Mouse (Mus musculus) right cerebral cortex, adult 2 months (tissue): ENCODE measurements around the gene Arhgef11.

ENCODE experiments used
- DNase-seq, 2 experiments: peaks; one replicate each; pipeline ENCODE4 v3.0.0; 2021 to 2022; ENCODE audit warnings: low spot score in 2 of 2

Arhgef11 gene

DNA sequence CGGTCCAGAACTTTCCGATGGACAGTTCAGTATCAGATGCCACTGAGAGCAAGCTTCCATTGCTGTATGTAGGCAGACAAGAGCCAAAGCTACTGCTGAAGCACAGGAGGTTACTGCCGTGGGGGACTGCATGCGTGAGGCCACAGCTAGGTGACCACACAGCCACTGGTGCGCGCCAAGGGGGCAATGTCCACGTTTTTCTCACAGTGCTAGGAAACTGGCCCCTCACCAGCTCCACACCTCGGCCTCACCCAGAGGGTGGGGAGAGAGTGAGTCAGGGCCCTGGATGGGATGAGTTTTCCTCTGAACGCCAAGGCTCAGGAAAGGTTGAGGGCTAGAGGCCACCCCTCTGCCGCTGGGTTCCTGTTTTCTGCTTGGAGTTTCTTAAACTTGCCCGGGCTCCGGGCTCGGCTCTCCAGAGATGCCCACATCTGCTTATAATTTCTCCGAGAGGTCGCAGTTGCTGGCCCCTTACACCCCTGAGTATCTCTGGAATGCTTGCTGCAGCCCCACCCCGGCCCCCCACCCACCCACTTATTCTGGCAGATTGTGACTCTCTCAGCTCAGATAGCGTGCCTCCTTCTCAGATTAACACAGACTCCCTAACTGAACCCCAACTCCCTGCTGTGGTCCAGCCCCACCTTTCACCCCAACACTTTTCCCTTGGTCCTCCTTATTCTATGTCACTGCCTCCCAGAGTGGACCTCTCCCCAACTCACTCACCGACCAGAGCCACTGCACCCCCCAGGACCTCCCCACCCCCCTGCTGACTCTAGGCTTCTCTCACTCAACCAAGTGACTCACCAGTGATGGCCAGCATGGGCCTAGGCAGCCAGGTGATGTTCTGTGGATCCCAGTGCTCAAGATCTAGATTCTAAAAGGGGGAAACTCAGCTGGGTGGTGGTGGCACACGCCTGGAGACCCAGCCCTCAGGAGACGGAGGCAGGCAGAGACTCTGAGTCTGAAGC, 144.3 kb downstream of the Arhgef11 start:
- DNase-seq = no peak

- no peak for DNase-seq
These were observed 145.8 kb downstream of the Arhgef11 start for GRCm38 (mm10) chr3:87763202-87763601.

DNA sequence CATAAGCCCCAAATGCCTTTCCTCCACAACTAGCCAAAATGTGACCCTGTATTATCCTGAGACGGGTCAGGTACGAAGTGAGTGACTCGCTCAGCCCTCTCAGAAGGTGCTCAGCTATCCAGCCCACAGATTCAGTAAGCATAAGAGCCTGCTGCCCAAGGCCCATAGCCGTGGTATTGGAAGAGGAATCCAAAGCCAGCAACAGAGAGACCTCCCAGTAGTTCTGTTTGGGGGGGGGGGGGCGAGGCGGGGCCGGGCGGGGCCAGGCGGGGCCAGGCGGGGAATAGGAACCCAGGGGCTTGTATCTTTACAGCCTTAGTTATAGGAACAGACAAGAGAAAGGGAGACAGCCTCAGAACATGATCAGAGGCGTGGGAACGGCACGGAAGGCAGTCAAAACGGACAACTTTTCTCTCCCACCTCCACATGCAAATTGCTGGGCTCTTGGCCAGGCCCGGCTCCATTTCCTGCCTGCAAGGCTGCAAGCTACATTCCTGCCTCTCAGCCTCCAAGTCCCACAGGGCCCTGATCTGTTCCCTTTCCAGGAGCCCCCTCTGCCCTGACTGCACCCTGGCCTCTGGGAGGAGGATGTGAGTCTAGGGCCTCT, 146.4 kb downstream of the Arhgef11 start:
- peak; percentile 84 to 86 for DNase-seq

- peak in 1 of 2 experiments; percentile 25 for DNase-seq
These were observed 147.1 kb downstream of the Arhgef11 start for GRCm38 (mm10) chr3:87764506-87764905.

GRCm38 (mm10) chr3:87765091-87765490, 147.7 kb downstream of the Arhgef11 start:
- no peak for DNase-seq

DNA sequence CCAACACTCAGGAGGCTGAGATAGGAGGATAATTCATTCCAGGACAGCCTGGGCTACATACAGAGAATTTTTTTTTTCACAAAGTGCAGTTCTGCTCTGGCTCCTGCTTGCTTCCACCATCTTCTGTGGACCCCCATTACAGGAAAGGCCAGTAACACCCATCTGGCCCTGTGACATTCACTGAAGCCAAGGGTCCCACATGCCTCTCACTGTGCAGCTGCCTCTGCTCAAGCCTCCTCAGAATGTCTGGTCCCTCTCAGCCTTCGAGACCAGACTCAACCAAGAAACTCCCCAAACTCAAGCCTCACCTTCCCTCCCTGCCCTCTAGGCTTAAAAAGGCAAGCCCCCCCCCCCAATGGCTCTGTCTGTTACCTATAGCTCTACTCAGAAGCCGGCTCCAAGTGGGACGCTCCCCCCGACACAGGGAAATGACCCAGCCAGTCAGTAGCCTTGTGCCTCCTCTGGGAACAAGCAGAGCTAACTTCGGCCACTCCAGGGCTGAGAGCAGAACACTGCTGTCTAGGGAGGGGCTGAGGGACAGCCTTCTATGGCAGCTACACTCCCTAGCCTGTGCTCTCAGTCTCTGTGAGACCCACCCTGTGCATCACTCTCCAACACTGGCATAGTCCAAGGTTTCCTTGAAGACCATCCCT, 148.4 kb downstream of the Arhgef11 start:
- no peak for DNase-seq

- DNase-seq = no peak
These were observed 148.9 kb downstream of the Arhgef11 start for GRCm38 (mm10) chr3:87766284-87766667.

DNA sequence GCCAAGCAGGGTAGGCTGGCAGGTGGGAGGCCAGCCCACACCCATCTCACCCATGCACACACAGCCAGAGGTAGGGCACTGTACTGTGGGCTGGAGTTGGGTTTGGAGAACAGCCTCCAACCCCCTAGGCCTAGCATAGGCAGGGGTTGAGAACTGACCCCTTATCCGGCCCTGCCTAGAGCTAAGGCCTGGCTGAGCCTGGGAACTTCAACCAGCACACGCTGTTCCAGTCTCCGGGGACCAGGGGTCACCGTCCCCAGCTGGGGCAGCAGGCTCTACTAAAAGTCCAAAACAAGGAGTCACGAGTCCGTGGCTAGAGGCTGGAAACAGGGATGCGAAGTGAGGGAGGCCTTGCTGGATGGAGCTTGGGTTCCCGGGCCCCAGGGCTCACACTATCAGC, 150.4 kb downstream of the Arhgef11 start:
- DNase-seq = no peak

DNA sequence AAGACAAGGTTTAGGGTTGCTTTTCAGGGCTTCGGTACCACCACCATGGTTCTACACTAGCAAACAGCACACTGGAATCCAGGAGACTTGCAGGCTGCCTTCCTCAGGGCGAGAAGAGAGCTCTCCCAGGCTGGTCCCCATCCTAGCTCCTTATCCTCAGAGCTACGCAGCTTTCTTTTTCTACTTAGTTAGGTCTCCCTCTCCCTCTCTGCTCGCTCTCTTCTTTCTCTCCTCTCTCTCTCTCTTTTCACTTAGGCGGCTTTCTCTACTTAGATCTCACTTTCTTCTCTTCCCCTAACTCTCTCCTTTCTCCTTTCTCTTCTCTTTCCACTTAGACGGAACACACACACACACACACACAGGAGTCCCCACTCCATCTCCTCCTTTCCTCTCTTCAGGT, 151.1 kb downstream of the Arhgef11 start:
- DNase-seq = no peak

DNA sequence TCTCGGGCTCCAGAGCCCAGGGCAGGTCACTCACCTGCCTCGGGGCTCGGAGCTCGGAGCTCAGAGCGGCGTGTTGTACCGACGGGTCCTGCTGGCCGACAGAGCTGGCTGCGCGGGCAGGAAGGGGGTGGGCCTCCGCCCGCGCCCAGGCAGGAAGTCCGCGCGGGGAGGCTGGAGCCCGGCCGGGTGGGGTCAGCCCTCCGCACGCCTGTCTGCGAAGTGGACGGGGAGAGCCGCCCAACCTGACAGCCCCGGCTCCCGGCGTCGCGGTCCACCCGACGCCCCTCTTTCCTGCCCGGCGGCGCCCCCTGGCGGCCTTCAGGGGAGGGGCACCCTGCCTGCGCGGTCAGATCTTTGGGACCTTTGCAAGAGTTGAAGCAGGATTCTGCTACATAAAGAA, 151.5 kb downstream of the Arhgef11 start:
- DNase-seq = peak in 1 of 2 experiments; percentile 25

- no peak for DNase-seq
These were observed 152.1 kb downstream of the Arhgef11 start for GRCm38 (mm10) chr3:87769506-87769905.

GRCm38 (mm10) chr3:87770280-87770679, 152.9 kb downstream of the Arhgef11 start:
- peak; percentile 42 to 57 for DNase-seq

GRCm38 (mm10) chr3:87771088-87771487, 153.7 kb downstream of the Arhgef11 start:
- DNase-seq = no peak

DNA sequence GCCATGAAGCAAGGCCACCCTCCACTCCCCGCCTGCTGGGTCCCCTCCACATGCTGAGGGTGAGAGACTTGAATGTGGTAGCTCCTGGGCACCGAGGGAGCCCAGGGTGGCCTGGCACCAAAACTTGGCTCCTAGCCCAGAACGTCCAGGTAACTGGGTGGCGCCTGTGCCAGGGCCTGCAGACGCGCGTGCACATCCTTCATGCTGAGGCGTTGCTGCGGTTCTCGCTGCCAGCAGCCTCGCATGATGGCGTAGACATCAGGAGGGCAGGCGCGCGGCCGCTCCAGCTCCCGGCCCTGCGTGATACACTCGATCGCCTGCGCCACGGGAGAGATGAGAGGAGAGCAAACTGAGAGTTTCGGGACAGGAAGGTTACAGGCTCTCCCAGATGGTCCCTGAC, 160.9 kb downstream of the Arhgef11 start:
- DNase-seq = no peak

- DNase-seq = no peak
These were observed 161.7 kb downstream of the Arhgef11 start for GRCm38 (mm10) chr3:87779086-87779485.

DNA sequence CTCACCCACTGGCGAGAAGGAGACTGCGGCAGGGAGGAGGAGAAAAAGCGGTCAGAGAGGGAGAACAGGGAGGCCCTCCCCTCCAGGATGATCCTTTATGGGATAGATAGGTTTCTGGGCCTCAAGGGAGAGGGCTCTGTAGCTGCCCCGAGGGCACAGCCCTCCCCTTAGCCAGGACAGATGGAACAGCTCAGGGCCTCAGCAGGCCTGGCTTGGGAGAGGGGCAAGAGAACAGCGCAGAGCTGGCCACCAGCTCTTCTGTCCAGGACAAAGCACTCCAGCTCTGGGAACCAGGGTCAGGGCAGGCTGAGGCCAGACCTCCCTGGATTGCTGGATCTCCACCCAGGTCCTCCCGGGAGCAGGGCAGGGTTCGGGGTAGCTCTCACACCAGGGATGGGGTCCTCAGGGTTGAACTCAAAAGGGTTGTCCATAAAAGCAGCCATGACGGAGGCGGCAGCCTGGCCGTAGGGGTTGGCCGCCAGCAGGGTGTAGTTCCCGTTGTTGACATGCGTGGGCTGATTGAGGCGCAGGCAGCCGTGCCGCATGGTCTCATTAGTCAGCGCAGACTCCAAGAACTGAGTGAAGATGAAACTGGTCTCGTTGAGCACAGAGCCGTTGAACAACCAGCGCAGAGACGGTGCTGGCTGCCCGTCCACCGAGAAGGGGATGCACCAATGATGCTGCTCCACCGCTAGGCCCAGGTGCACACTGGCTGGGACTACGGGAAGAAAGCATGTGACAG, 166.1 kb downstream of the Arhgef11 start:
- no peak for DNase-seq

GRCm38 (mm10) chr3:87785156-87785555, 167.8 kb downstream of the Arhgef11 start:
- DNase-seq = no peak

- no peak for DNase-seq
These were observed 168.4 kb downstream of the Arhgef11 start for GRCm38 (mm10) chr3:87785626-87786214.
